Mouse (Mus musculus) liver, embryonic 14.5 days (tissue): ENCODE measurements around the gene Trim25.

Source experiments
- CTCF ChIP-seq: IDR thresholded peaks from 2 replicates; pipeline ENCODE4 v1.5.1; 2016; ENCODE audit warnings: antibody characterized with exemption, low read depth, control low read depth
- EP300 ChIP-seq: IDR thresholded peaks from 2 replicates; pipeline ENCODE4 v1.6.1; 2016; ENCODE audit warnings: antibody characterized with exemption, low read depth

- TF ChIP-seq CTCF (no peak), EP300 (no peak)
These were observed 770 bp upstream of the Trim25 start for GRCm38 (mm10) chr11:88998406-88998805.
